Mouse (Mus musculus): ENCODE measurements around the gene Arid5b. TPM values are rescaled to one million over a fixed set of nuclear protein-coding genes. Genes with fewer than 3 reads are reported as not detected.
A peak's percentile ranks its signal among the peaks of the same experiment; 100 is the strongest.

Gene Arid5b
- polyA plus RNA-seq, 1 experiment from 2014 or later = 42.7 TPM

GRCm38 (mm10) chr10:68179741-68180140 is 98.8 kb downstream of the Arid5b start:
- Histone ChIP-seq H3K36me3 (ENCODE audit: control insufficient read depth, insufficient read depth, low read length) (peaks cover 5% of the 10 kb centered on the region), H3K4me2 (ENCODE audit: low read depth, low read length) (no peak overlapping the region), H3K9me3 (ENCODE audit: control insufficient read depth, low read length) (no peaks in the 10 kb centered on the region), H3K4me3 (ENCODE audit: low read length) (no peak overlapping the region), H3K4me1 (replicated peaks; ENCODE audit: control insufficient read depth, insufficient read depth, low read length) (peaks cover 3% of the 10 kb centered on the region), H3K27me3 (ENCODE audit: control insufficient read depth, insufficient read depth, low read depth, low read length) (no peaks in the 10 kb centered on the region), H3K9ac (ENCODE audit: low read length) (no peak overlapping the region), H3K27ac (ENCODE audit: low read length) (no peak overlapping the region)
- ATAC-seq (ENCODE audit: low read depth) = no peak
- WGBS = 26% methylated on average over 5 of the region's 5 CpGs

GRCm38 (mm10) chr10:68179339-68179738 is 99.2 kb downstream of the Arid5b start:
- H3K9ac ChIP-seq (ENCODE audit: low read length) = no peak overlapping the region
- peaks cover 5% of the 10 kb centered on the region for H3K36me3 ChIP-seq (ENCODE audit: control insufficient read depth, insufficient read depth, low read length)
- H3K9me3 ChIP-seq (ENCODE audit: control insufficient read depth, low read length) = no peaks in the 10 kb centered on the region
- peaks cover 3% of the 10 kb centered on the region for H3K4me1 ChIP-seq (replicated peaks; ENCODE audit: control insufficient read depth, insufficient read depth, low read length)
- WGBS = 57% methylated on average over 4 of the region's 4 CpGs
- H3K4me3 ChIP-seq (ENCODE audit: low read length) = no peak overlapping the region
- H3K27me3 ChIP-seq (ENCODE audit: control insufficient read depth, insufficient read depth, low read depth, low read length) = no peaks in the 10 kb centered on the region
- no peak for ATAC-seq (ENCODE audit: low read depth)
- no peak overlapping the region for H3K4me2 ChIP-seq (ENCODE audit: low read depth, low read length)
- no peak overlapping the region for H3K27ac ChIP-seq (ENCODE audit: low read length)

DNA sequence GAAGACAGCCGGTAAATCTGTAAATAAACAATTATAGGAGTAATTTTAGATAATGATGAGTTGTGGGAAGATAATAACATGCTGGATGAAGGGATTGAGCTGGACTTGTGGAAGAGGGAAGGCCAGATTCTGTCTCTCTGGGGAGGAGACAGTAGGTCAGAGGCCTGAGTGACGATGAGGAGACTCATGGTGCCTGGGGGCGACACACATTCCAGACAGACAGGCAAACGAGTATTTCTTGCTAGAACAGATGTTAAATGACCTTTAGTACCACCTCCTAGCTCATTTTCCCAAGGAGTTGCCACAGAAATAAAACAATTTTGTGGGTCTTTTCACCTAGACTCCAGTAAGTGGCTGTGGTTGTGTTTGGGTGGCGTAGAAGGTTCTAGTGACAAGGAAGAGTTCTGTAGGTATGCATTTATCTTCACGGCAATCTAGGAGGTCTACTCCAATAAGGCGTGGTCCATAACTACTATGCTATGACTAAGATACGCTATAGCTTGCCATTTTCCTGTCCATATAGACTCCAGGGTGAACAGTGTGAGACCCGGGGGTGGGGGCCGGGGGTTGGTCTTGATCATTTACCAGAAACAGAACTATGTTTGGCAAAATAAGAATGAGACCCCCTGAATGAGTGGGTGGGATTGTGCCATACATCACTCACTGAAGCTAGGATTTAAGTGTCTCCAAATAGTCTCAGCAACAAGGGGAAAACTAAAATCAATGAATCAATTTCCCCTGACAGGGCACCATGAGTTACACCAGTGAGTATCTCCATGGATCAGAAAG is 100.6 kb downstream of the Arid5b start:
- Histone ChIP-seq H3K4me1 (replicated peaks; ENCODE audit: control insufficient read depth, insufficient read depth, low read length) (peaks cover 7% of the 10 kb centered on the region), H3K27me3 (ENCODE audit: control insufficient read depth, insufficient read depth, low read depth, low read length) (no peaks in the 10 kb centered on the region), H3K4me2 (ENCODE audit: low read depth, low read length) (no peak overlapping the region), H3K27ac (ENCODE audit: low read length) (no peak overlapping the region), H3K4me3 (ENCODE audit: low read length) (no peak overlapping the region), H3K36me3 (ENCODE audit: control insufficient read depth, insufficient read depth, low read length) (peaks cover 5% of the 10 kb centered on the region; the same call in 1 of the 2 replicates), H3K9me3 (ENCODE audit: control insufficient read depth, low read length) (no peaks in the 10 kb centered on the region), H3K9ac (ENCODE audit: low read length) (no peak overlapping the region)
- no peak for ATAC-seq (ENCODE audit: low read depth)
- 77% methylated on average over 10 of the region's 10 CpGs for WGBS

DNA sequence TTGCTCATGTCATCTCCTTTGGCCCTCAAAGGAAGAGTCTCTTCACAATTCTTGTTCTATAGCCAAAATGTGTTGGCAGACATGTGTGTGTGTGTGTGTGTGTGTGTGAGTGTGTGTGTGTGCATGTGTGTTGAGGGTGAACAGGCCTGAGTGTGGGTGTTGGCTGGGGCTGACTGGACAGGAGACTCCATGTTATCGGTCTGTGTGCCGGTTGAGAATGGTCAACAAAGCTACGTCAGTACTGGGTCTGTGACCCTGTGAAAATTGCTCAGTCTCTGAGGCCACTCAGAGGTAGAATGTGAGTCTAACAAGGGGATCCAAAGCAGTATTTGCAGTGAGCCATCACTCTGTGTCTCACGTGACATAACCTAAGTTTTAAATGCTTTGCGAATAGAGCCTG is 102.7 kb downstream of the Arid5b start:
- H3K4me2 ChIP-seq (ENCODE audit: low read depth, low read length) = no peak overlapping the region
- H3K27me3 ChIP-seq (ENCODE audit: control insufficient read depth, insufficient read depth, low read depth, low read length) = no peaks in the 10 kb centered on the region
- no peak overlapping the region for H3K27ac ChIP-seq (ENCODE audit: low read length)
- 92% methylated on average over 5 of the region's 5 CpGs for WGBS
- no peak overlapping the region for H3K9ac ChIP-seq (ENCODE audit: low read length)
- peaks cover 7% of the 10 kb centered on the region for H3K4me1 ChIP-seq (replicated peaks; ENCODE audit: control insufficient read depth, insufficient read depth, low read length)
- H3K4me3 ChIP-seq (ENCODE audit: low read length) = no peak overlapping the region
- H3K9me3 ChIP-seq (ENCODE audit: control insufficient read depth, low read length) = no peaks in the 10 kb centered on the region
- ATAC-seq (ENCODE audit: low read depth) = no peak
- H3K36me3 ChIP-seq (ENCODE audit: control insufficient read depth, insufficient read depth, low read length) = no peaks in the 10 kb centered on the region

- Histone ChIP-seq H3K9me3 (ENCODE audit: control insufficient read depth, low read length) (no peaks in the 10 kb centered on the region), H3K4me3 (ENCODE audit: low read length) (no peak overlapping the region), H3K27me3 (ENCODE audit: control insufficient read depth, insufficient read depth, low read depth, low read length) (no peaks in the 10 kb centered on the region), H3K4me1 (replicated peaks; ENCODE audit: control insufficient read depth, insufficient read depth, low read length) (peaks cover 15% of the 10 kb centered on the region), H3K36me3 (ENCODE audit: control insufficient read depth, insufficient read depth, low read length) (no peaks in the 10 kb centered on the region), H3K9ac (ENCODE audit: low read length) (no peak overlapping the region), H3K27ac (ENCODE audit: low read length) (no peak overlapping the region), H3K4me2 (ENCODE audit: low read depth, low read length) (no peak overlapping the region)
- ATAC-seq (ENCODE audit: low read depth) = no peak
- 52% methylated on average over 9 of the region's 9 CpGs for whole genome bisulfite sequencing
These were observed 104.9 kb downstream of the Arid5b start for GRCm38 (mm10) chr10:68173634-68174033.

DNA sequence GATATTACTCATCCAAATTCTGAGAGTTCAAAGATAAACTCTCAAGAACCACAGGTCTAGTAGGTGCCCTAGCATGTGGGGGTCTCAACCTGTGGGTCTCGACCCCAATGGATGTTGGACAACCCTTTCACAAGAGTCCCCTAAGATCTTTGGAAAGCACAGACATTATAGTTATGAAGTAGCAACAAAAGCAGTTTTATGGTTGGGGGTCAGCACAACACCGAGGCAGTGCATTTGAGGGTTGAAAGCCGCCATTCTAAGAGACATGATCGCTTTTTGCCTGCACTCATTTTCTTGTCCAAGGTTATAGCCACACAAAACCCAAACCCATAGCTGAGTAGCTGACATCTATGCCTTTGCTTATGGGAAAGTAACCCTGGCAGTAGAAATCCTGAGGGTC is 105.6 kb downstream of the Arid5b start:
- no peak overlapping the region for H3K4me3 ChIP-seq (ENCODE audit: low read length)
- no peak for ATAC-seq (ENCODE audit: low read depth)
- no peak overlapping the region for H3K27ac ChIP-seq (ENCODE audit: low read length)
- WGBS = 93% methylated on average over 4 of the region's 4 CpGs
- no peaks in the 10 kb centered on the region for H3K27me3 ChIP-seq (ENCODE audit: control insufficient read depth, insufficient read depth, low read depth, low read length)
- H3K9ac ChIP-seq (ENCODE audit: low read length) = no peak overlapping the region
- H3K36me3 ChIP-seq (ENCODE audit: control insufficient read depth, insufficient read depth, low read length) = no peaks in the 10 kb centered on the region
- H3K4me1 ChIP-seq (replicated peaks; ENCODE audit: control insufficient read depth, insufficient read depth, low read length) = peaks cover 22% of the 10 kb centered on the region
- no peaks in the 10 kb centered on the region for H3K9me3 ChIP-seq (ENCODE audit: control insufficient read depth, low read length)
- no peak overlapping the region for H3K4me2 ChIP-seq (ENCODE audit: low read depth, low read length)

- no peak for ATAC-seq (ENCODE audit: low read depth)
These were observed 106.6 kb downstream of the Arid5b start for GRCm38 (mm10) chr10:68171974-68172373.

GRCm38 (mm10) chr10:68168613-68169012 is 109.9 kb downstream of the Arid5b start:
- Histone ChIP-seq H3K27ac (ENCODE audit: low read length) (peak overlapping the region; percentile 58), H3K4me2 (ENCODE audit: low read depth, low read length) (no peak overlapping the region; the same call in 1 of the 2 replicates), H3K9me3 (ENCODE audit: control insufficient read depth, low read length) (no peaks in the 10 kb centered on the region), H3K4me1 (replicated peaks; ENCODE audit: control insufficient read depth, insufficient read depth, low read length) (peaks cover 45% of the 10 kb centered on the region), H3K4me3 (ENCODE audit: low read length) (no peak overlapping the region), H3K36me3 (ENCODE audit: control insufficient read depth, insufficient read depth, low read length) (no peaks in the 10 kb centered on the region), H3K9ac (ENCODE audit: low read length) (no peak overlapping the region), H3K27me3 (ENCODE audit: control insufficient read depth, insufficient read depth, low read depth, low read length) (no peaks in the 10 kb centered on the region)
- ATAC-seq (ENCODE audit: low read depth) = no peak
- WGBS = 41% methylated on average over 6 of the region's 6 CpGs

More at GRCm38 (mm10) chr10:68171974-68172373, 106.6 kb downstream of the Arid5b start:
- no peaks in the 10 kb centered on the region for H3K27me3 ChIP-seq (ENCODE audit: control insufficient read depth, insufficient read depth, low read depth, low read length)
- WGBS = 68% methylated on average over 9 of the region's 9 CpGs
- H3K4me3 ChIP-seq (ENCODE audit: low read length) = no peak overlapping the region
- peaks cover 29% of the 10 kb centered on the region for H3K4me1 ChIP-seq (replicated peaks; ENCODE audit: control insufficient read depth, insufficient read depth, low read length)
- H3K9ac ChIP-seq (ENCODE audit: low read length) = no peak overlapping the region
- H3K27ac ChIP-seq (ENCODE audit: low read length) = no peak overlapping the region
- no peak overlapping the region for H3K4me2 ChIP-seq (ENCODE audit: low read depth, low read length)
- H3K36me3 ChIP-seq (ENCODE audit: control insufficient read depth, insufficient read depth, low read length) = no peaks in the 10 kb centered on the region
- no peaks in the 10 kb centered on the region for H3K9me3 ChIP-seq (ENCODE audit: control insufficient read depth, low read length)

DNA sequence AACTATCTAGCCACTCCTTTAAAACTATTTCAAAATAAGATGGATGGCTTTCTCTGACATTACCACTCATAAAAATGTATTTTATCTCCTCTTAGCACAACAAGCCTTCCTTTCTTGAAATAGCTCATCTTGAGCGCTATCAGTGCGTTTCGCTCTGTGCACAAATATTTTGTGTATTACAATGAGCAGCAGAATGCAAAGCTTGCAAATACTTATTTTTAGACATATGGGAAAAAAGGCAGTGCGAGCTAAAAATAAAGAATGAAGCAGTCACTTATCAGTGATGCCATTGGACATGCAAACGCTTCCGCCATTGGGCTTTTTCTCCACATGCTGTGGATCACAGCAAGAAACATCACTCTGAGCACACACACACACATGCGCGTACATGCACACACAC is 110.4 kb downstream of the Arid5b start:
- Histone ChIP-seq H3K36me3 (ENCODE audit: control insufficient read depth, insufficient read depth, low read length) (no peaks in the 10 kb centered on the region), H3K9me3 (ENCODE audit: control insufficient read depth, low read length) (no peaks in the 10 kb centered on the region), H3K4me3 (ENCODE audit: low read length) (no peak overlapping the region), H3K27ac (ENCODE audit: low read length) (peak overlapping the region; percentile 58), H3K4me1 (replicated peaks; ENCODE audit: control insufficient read depth, insufficient read depth, low read length) (peaks cover 44% of the 10 kb centered on the region), H3K27me3 (ENCODE audit: control insufficient read depth, insufficient read depth, low read depth, low read length) (no peaks in the 10 kb centered on the region), H3K9ac (ENCODE audit: low read length) (no peak overlapping the region), H3K4me2 (ENCODE audit: low read depth, low read length) (no peak overlapping the region)
- WGBS = 60% methylated on average over 8 of the region's 8 CpGs
- ATAC-seq (ENCODE audit: low read depth) = peak; percentile 47
